Mouse (Mus musculus) heart, postnatal 4 days (tissue): ENCODE results near the gene Clic4. TPM values are rescaled to one million over a fixed set of nuclear protein-coding genes. Genes with fewer than 3 reads are reported as not detected.

Experiments
- DNase-seq: peaks from one replicate; pipeline ENCODE4 v3.0.0; 2021
- total RNA-seq, 2 experiments: library from RNA; stranded (reverse); gene quantifications; 2 replicates each; pipeline ENCODE4 v1.2.3; 2021

The Clic4 gene
- total RNA-seq, 2 experiments from 2014 or later = 313 to 318 TPM

DNA sequence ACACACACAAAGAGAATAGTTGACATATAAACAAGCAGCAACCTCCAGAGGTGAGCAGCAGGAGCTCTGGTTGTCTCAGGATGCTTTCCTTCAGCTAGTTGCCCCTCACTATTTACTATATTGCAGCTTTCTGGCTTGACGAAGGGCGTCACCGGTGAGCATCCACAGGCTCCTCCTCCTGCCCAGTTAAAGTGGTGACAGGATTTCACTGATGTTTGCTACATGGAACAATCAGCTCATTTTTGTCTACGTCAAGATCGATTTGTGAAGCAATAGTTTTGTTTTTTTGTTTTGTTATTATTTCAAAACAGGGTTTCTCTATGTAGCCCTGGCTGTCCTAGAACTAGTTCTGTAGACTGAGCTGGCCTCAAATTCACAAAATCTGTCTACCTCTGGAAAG is 41.1 kb downstream of the Clic4 start:
- DNase-seq = no peak

- DNase-seq = no peak
Observed at GRCm38 (mm10) chr4:135231136-135231535, 41.5 kb downstream of the Clic4 start.

- no peak for DNase-seq
Observed at GRCm38 (mm10) chr4:135230661-135231060, 42.0 kb downstream of the Clic4 start.

GRCm38 (mm10) chr4:135229871-135230270 is 42.7 kb downstream of the Clic4 start:
- DNase-seq = no peak

- no peak for DNase-seq
Observed at GRCm38 (mm10) chr4:135228136-135228535, 44.5 kb downstream of the Clic4 start.

GRCm38 (mm10) chr4:135226008-135226667 is 46.5 kb downstream of the Clic4 start:
- DNase-seq = no peak

- no peak for DNase-seq
Observed at GRCm38 (mm10) chr4:135223808-135224207, 48.8 kb downstream of the Clic4 start.

- DNase-seq = no peak
Observed at GRCm38 (mm10) chr4:135221632-135222407, 50.8 kb downstream of the Clic4 start.

DNA sequence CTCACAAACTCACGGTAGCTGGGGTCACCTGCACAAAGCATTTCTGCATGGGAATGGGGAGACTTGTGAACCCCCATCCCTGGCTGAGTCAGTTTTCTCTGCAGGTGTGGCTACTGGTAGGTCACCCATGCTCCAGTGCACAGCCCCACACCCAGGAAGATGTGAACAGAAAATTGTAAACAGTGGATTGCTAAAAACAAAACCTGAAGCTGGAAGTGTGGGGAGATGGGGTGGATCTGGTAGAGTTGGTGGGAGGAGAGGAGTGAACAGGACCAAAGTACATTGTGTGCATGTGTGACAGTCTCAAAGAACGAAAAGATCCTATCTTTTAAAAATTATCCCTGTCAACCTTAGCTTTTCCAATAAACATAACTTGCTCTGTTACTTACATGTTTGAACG is 52.0 kb downstream of the Clic4 start:
- DNase-seq = no peak

DNA sequence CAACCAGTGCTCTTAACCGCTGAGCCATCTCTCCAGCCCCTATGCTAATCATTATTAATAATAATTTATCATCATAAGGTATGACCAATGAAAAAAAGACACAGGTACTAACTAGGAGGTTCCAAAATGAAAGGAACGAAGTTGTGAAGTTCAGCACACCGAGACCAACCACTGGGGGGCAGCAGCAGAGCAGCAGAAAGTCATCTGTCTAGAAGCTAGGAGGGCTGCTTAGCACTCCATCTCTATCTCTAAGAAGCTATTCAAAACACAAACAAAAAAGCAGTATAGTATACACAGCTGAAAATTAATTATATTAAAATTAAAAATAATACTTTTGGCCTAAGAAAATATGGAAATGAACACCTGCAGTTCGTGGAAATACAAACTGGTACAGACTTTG is 53.0 kb downstream of the Clic4 start:
- DNase-seq = peak; percentile 90

DNA sequence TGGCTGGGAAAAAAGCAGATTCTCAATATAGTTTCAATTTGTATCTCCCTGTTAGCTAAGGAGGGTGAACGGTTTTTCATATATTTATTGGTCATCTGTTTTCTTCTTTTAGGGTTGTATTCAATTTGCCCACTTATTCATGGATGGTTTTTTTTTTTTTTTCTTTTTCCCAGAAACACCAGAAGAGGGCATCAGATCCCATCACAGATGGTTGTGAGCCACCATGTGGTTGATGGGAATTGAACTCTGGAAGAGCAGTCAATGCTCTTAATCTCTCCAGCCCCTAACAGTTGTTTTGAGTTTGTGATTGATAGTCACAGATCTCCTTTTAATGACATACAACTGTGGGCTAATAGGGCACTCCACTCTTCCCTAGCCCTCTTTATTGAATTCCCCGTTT is 62.8 kb downstream of the Clic4 start:
- no peak for DNase-seq

- DNase-seq = peak; percentile 92
Observed at GRCm38 (mm10) chr4:135205711-135206600, 66.7 kb downstream of the Clic4 start.

DNA sequence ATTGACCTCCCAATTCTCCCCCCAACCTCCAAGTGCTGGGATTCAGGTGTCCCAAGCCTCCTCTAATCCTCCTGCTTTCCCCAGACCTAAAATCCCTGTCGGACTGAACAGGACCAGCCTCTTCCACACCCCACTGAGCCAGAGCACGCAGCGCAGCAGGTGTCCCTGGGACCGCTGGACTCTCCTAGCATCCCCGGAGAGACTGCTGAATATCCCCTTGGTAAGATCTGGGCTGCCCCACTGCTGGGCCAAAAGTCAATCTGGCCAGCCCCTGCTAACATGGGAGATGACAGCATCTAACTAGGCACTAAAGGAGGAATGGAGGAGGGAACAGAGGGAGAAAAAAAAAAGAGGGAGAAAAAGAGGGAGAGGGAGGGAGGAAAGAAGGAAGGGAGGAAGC is 67.4 kb downstream of the Clic4 start:
- DNase-seq = no peak

DNA sequence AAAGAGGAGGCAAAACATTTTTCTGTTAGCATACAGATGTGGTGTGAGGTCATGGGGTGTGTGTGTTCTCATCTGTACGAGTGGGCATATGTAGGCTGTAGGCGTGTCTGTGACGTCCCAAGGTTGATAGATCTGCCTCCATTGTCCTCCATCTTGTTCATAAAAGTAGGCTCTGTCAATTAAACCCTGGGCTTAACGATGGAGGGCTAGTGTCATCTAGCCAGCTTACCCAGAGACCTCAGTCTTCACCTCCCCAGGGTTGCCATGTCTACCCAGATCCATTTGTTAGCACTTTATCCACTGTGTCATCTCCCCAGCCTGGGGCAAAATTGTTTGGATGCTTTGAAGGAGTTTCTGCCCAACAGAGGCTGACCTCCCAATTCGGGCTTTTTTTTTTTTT is 67.9 kb downstream of the Clic4 start:
- DNase-seq = no peak

DNA sequence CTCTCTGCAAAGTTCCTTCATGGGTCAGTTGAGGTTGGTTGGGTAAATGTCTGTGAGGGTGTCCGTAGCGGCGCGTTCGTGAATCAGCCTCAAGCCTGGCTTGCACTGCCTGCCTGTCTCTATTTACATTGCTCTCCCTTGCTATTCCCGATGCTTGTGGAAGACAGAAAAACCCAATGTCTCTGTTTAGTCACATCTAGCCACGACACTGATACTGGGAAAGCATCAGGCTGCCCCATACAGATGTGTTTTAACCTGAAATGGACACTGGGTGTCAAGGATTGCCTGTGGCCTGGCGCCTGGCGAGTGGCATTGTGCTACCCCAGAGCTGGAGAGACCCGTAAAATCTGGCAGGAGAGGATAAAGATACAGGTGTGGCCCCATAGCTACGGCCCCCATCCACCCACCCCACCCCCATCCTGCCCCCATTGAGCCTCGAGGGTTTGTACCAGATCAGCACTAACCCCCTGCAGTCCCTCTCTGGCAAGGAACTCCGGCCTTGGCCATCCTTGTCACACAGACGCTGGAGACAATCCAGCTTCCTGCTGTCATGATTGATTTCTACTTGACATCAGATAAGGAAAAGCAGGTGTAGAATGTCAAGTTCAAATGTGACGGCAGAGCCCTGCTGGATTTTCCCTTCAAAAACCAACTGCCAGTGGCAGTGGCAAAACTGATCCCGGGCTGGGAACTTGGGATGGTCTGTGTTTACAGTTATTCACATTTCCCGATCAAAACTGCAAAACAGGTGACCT is 68.6 kb downstream of the Clic4 start:
- DNase-seq = no peak

DNA sequence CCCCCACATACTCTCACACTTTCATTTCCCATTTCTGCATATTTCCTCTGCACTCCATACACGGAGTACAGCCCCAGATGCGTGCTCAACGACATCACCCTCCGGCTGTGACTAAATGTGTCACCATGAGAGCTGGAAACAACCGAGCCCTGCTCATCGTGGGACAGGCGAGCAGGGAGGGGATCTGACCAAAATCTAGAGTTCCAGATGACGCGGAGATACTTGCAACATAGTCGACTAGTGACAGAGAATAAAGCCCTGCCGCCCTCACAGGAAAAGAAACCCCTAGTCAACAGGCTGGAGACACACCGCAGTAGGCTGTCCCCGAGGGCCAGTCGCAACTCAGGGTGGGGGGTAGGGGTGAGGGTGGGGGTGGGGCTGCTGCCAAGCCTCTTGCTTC is 69.3 kb downstream of the Clic4 start:
- DNase-seq = no peak

DNA sequence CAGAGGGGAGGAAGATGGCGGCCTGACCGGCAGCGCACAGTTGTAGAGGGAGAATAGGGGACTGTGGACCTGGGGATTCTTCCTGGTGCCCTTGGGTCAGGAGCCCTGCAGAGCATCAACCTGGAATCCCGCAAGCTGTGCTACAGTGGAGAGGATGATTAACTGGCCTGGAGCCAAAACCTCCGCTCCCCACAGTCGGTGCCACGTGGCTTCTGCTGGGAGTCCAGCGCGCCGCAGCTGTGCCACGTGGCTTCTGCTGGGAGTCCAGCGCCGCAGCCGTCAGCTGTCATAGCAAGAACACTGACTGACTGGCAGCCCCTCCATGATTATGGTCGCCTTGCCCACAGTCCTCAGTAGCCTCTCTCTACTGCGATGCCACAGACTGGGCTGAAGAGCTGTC is 70.8 kb downstream of the Clic4 start:
- no peak for DNase-seq

DNA sequence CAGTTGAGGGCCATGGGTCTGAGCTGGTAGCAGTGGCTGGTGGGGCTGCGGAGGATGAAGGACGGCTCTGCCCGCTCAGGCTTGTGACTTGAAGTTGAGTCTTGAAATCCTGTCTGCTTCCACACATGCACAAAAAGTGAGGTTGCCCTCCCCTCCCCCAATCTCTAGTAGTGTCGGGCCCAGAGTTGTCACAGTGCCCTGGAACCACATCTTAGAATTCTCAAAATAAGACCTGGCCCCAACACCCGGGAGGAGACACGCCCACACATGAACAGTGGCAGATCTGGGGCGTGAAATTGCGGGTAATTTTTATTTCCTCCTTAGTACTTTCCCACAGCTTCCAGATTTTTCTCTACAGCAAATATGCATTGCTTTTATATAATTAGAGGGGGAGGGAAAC is 74.8 kb downstream of the Clic4 start:
- DNase-seq = no peak

DNA sequence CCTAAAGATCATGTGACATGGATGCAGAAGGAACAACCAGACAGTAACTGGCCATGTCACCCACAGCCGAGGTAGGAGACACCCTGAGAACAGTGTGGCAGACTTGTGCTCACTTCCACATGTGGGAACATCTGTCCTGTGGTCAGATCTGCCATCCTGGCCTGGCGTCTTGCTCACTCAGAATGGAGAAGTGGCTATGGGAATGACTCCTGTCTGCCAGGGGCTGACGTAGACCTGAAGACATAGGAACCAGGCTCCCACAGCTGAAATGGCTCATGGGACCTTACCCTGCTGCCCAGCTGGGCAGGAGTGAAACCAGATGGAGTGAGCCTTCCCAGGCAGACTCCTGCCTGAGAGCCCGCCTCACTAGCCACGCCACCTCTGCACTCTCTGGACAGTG is 79.8 kb downstream of the Clic4 start:
- no peak for DNase-seq

GRCm38 (mm10) chr4:135191604-135192003 is 81.0 kb downstream of the Clic4 start:
- no peak for DNase-seq

GRCm38 (mm10) chr4:135191185-135191584 is 81.4 kb downstream of the Clic4 start:
- DNase-seq = no peak

GRCm38 (mm10) chr4:135190364-135190763 is 82.2 kb downstream of the Clic4 start:
- no peak for DNase-seq
